Mouse (Mus musculus) lung, postnatal 14 days (tissue): ENCODE results near the gene Jakmip3.

Experiments
- DNase-seq: peaks from one replicate; pipeline ENCODE4 v3.0.0; 2021

Gene Jakmip3

GRCm38 (mm10) chr7:138948309-138948708 is 7.8 kb downstream of the Jakmip3 start:
- no peak for DNase-seq

- DNase-seq: no peak
Measured at GRCm38 (mm10) chr7:138955787-138956186, 15.3 kb downstream of the Jakmip3 start.

- no peak for DNase-seq
Measured at GRCm38 (mm10) chr7:138957106-138957505, 16.6 kb downstream of the Jakmip3 start.

- DNase-seq: no peak
Measured at GRCm38 (mm10) chr7:138959747-138960146, 19.2 kb downstream of the Jakmip3 start.

GRCm38 (mm10) chr7:138963756-138964155 is 23.2 kb downstream of the Jakmip3 start:
- DNase-seq: no peak

- no peak for DNase-seq
Measured at GRCm38 (mm10) chr7:138968010-138968620, 27.6 kb downstream of the Jakmip3 start.

GRCm38 (mm10) chr7:138977510-138977909 is 37.0 kb downstream of the Jakmip3 start:
- DNase-seq: no peak

- DNase-seq: no peak
Measured at GRCm38 (mm10) chr7:138984576-138984975, 44.0 kb downstream of the Jakmip3 start.

- no peak for DNase-seq
Measured at GRCm38 (mm10) chr7:138989156-138989555, 48.6 kb downstream of the Jakmip3 start.

- no peak for DNase-seq
Measured at GRCm38 (mm10) chr7:139002692-139003091, 62.2 kb downstream of the Jakmip3 start.

GRCm38 (mm10) chr7:139003250-139003649 is 62.7 kb downstream of the Jakmip3 start:
- peak; percentile 7 for DNase-seq

GRCm38 (mm10) chr7:139009786-139010502 is 69.4 kb downstream of the Jakmip3 start:
- DNase-seq: no peak

- DNase-seq: peak; percentile 63
Measured at GRCm38 (mm10) chr7:139011027-139011426, 70.5 kb downstream of the Jakmip3 start.

- no peak for DNase-seq
Measured at GRCm38 (mm10) chr7:139011586-139011985, 71.1 kb downstream of the Jakmip3 start.

GRCm38 (mm10) chr7:139012767-139013369 is 72.3 kb downstream of the Jakmip3 start:
- no peak for DNase-seq

- no peak for DNase-seq
Measured at GRCm38 (mm10) chr7:139015143-139015542, 74.6 kb downstream of the Jakmip3 start.

- no peak for DNase-seq
Measured at GRCm38 (mm10) chr7:139016288-139016687, 75.8 kb downstream of the Jakmip3 start.

- no peak for DNase-seq
Measured at GRCm38 (mm10) chr7:139017249-139017903, 76.8 kb downstream of the Jakmip3 start.

GRCm38 (mm10) chr7:139020884-139021283 is 80.4 kb downstream of the Jakmip3 start:
- DNase-seq: no peak

GRCm38 (mm10) chr7:139021326-139021725 is 80.8 kb downstream of the Jakmip3 start:
- no peak for DNase-seq

GRCm38 (mm10) chr7:139027136-139027535 is 86.6 kb downstream of the Jakmip3 start:
- DNase-seq: no peak

- DNase-seq: no peak
Measured at GRCm38 (mm10) chr7:139031215-139031614, 90.7 kb downstream of the Jakmip3 start.

- DNase-seq: no peak
Measured at GRCm38 (mm10) chr7:139063406-139063805, 122.9 kb downstream of the Jakmip3 start.

GRCm38 (mm10) chr7:139068182-139068623 is 127.7 kb downstream of the Jakmip3 start:
- DNase-seq: peak; percentile 51
